Mouse (Mus musculus) kidney, embryonic 14.5 days (tissue): ENCODE measurements around the gene Pappa. TPM values are rescaled to one million over a fixed set of nuclear protein-coding genes. Genes with fewer than 3 reads are reported as not detected.

ENCODE experiments used
- ATAC-seq: fragments of 200-750 bp; cut with Nextera tagmentation; 2 replicates; pipeline ENCODE4 v1.8.0; 2017; ENCODE audit warnings: moderate number of reproducible peaks, mild to moderate bottlenecking, moderate TSS enrichment, moderate library complexity; ENCODE audit not compliant: low FRiP score, low TSS enrichment
- H3K27ac ChIP-seq: fragments of 300-500 bp; sonication (generic); 2 replicates; pipeline ENCODE4 v1.5.1; 2014; ENCODE audit warnings: low read depth, mild to moderate bottlenecking, low read length, moderate library complexity, mixed read lengths
- H3K27me3 ChIP-seq: fragments of 300-500 bp; sonication (generic); 2 replicates; pipeline ENCODE4 v1.6.1; 2014; ENCODE audit warnings: mild to moderate bottlenecking, low read length; ENCODE audit not compliant: control insufficient read depth, insufficient read depth
- H3K36me3 ChIP-seq: fragments of 300-500 bp; sonication (generic); 2 replicates; pipeline ENCODE4 v1.6.1; 2014; ENCODE audit warnings: low read length, mixed read lengths; ENCODE audit not compliant: control insufficient read depth, insufficient read depth
- H3K4me1 ChIP-seq: fragments of 300-500 bp; sonication (generic); 2 replicates; pipeline ENCODE4 v1.6.1; 2014; ENCODE audit warnings: low read length, mixed read lengths; ENCODE audit not compliant: control insufficient read depth, insufficient read depth
- H3K4me2 ChIP-seq: fragments of 300-500 bp; sonication (generic); replicated peaks from 2 replicates; pipeline ENCODE4 v1.6.1; 2014; ENCODE audit warnings: low read depth, mild to moderate bottlenecking, low read length
- H3K4me3 ChIP-seq: fragments of 300-500 bp; sonication (generic); 2 replicates; pipeline ENCODE4 v1.5.1; 2014; ENCODE audit warnings: mild to moderate bottlenecking, low read length
- H3K9ac ChIP-seq: fragments of 300-500 bp; sonication (generic); 2 replicates; pipeline ENCODE4 v1.6.1; 2014; ENCODE audit warnings: low read depth, mild to moderate bottlenecking, low read length, moderate library complexity
- H3K9me3 ChIP-seq: fragments of 300-500 bp; sonication (generic); 2 replicates; pipeline ENCODE4 v1.6.1; 2016; ENCODE audit warnings: low read length; ENCODE audit not compliant: control insufficient read depth
- WGBS: fragments of 180-500 bp; shearing (Covaris S2); extraction: QIAGEN DNeasy Blood & Tissue Kit; methylation state at CpG from one replicate; pipeline ENCODE4 v1.1.7; 2014; 5-methylcytosine and 5-hydroxymethylcytosine counted together
- polyA plus RNA-seq: library from polyadenylated mRNA; unstranded; fragments of >200 nt; fragmentation: Nextera tagmentation; extraction: Ambion mirVana; gene quantifications from 2 replicates; pipeline ENCODE4 v1.2.1, GENCODE M21; 2014

Pappa gene
- polyA plus RNA-seq, 1 experiment from 2014 or later, result 3.7 TPM

- Histone ChIP-seq H3K4me3 (no peak overlapping the region), H3K36me3 (no peaks in the 10 kb centered on the region), H3K9me3 (no peaks in the 10 kb centered on the region), H3K27me3 (no peaks in the 10 kb centered on the region), H3K4me2 (no peak overlapping the region), H3K9ac (no peak overlapping the region), H3K27ac (no peak overlapping the region), H3K4me1 (no peaks in the 10 kb centered on the region)
- WGBS, result 88% methylated on average over 4 of the region's 4 CpGs
- ATAC-seq, result no peak
Measured at GRCm38 (mm10) chr4:65223901-65224300, 99.9 kb downstream of the Pappa start.

GRCm38 (mm10) chr4:65238540-65238998, 114.6 kb downstream of the Pappa start:
- Histone ChIP-seq H3K4me2 (no peak overlapping the region), H3K36me3 (no peaks in the 10 kb centered on the region), H3K9ac (no peak overlapping the region), H3K27me3 (no peaks in the 10 kb centered on the region), H3K9me3 (no peaks in the 10 kb centered on the region), H3K4me1 (peaks cover 3% of the 10 kb centered on the region; the same call in 1 of the 2 replicates), H3K27ac (no peak overlapping the region), H3K4me3 (no peak overlapping the region)
- 11% methylated on average over 8 of the region's 8 CpGs for WGBS
- ATAC-seq, result no peak

GRCm38 (mm10) chr4:65242434-65242931, 118.5 kb downstream of the Pappa start:
- Histone ChIP-seq H3K9me3 (no peaks in the 10 kb centered on the region), H3K4me3 (no peak overlapping the region), H3K4me1 (peaks cover 3% of the 10 kb centered on the region; the same call in 1 of the 2 replicates), H3K9ac (no peak overlapping the region), H3K27me3 (no peaks in the 10 kb centered on the region), H3K27ac (peak overlapping the region; percentile 39; the same call in 1 of the 2 replicates), H3K4me2 (no peak overlapping the region), H3K36me3 (no peaks in the 10 kb centered on the region)
- ATAC-seq, result peak; percentile 58
- WGBS, result 4% methylated on average over 3 of the region's 3 CpGs

- H3K4me2 ChIP-seq, result no peak overlapping the region
- 20% methylated on average over 2 of the region's 2 CpGs for WGBS
- no peaks in the 10 kb centered on the region for H3K36me3 ChIP-seq
- no peaks in the 10 kb centered on the region for H3K27me3 ChIP-seq
- peak; percentile 89 for ATAC-seq
- peaks cover 3% of the 10 kb centered on the region; the same call in 1 of the 2 replicates for H3K4me1 ChIP-seq
- H3K9me3 ChIP-seq, result no peaks in the 10 kb centered on the region
- no peak overlapping the region; the same call in 1 of the 2 replicates for H3K27ac ChIP-seq
- no peak overlapping the region for H3K9ac ChIP-seq
- H3K4me3 ChIP-seq, result no peak overlapping the region
Measured at GRCm38 (mm10) chr4:65243245-65243644, 119.3 kb downstream of the Pappa start.

GRCm38 (mm10) chr4:65245015-65245414, 121.0 kb downstream of the Pappa start:
- Histone ChIP-seq H3K9me3 (no peaks in the 10 kb centered on the region), H3K4me2 (no peak overlapping the region), H3K9ac (no peak overlapping the region), H3K4me3 (no peak overlapping the region), H3K27me3 (no peaks in the 10 kb centered on the region), H3K27ac (no peak overlapping the region), H3K36me3 (no peaks in the 10 kb centered on the region), H3K4me1 (peaks cover 3% of the 10 kb centered on the region; the same call in 1 of the 2 replicates)
- ATAC-seq, result no peak
- WGBS, result 48% methylated on average over 4 of the region's 4 CpGs

- Histone ChIP-seq H3K36me3 (no peaks in the 10 kb centered on the region), H3K4me2 (no peak overlapping the region), H3K4me3 (no peak overlapping the region), H3K27ac (no peak overlapping the region), H3K9me3 (no peaks in the 10 kb centered on the region), H3K9ac (no peak overlapping the region), H3K4me1 (peaks cover 3% of the 10 kb centered on the region; the same call in 1 of the 2 replicates), H3K27me3 (no peaks in the 10 kb centered on the region)
- ATAC-seq, result no peak
- WGBS, result 44% methylated on average over 3 of the region's 3 CpGs
Measured at GRCm38 (mm10) chr4:65245440-65245839, 121.5 kb downstream of the Pappa start.

- Histone ChIP-seq H3K4me2 (no peak overlapping the region; the same call in 1 of the 2 replicates), H3K4me3 (no peak overlapping the region), H3K9me3 (no peaks in the 10 kb centered on the region), H3K36me3 (no peaks in the 10 kb centered on the region), H3K9ac (no peak overlapping the region), H3K27ac (no peak overlapping the region), H3K27me3 (no peaks in the 10 kb centered on the region), H3K4me1 (no peaks in the 10 kb centered on the region; the same call in 1 of the 2 replicates)
- 0 out of 2 replicates have a peak, but pooled peaks have one; percentile 35 for ATAC-seq
- WGBS, result 4% methylated on average over 8 of the region's 8 CpGs
Measured at GRCm38 (mm10) chr4:65252193-65252592, 128.2 kb downstream of the Pappa start.

- Histone ChIP-seq H3K4me3 (no peak overlapping the region), H3K9ac (no peak overlapping the region), H3K9me3 (no peaks in the 10 kb centered on the region), H3K27ac (no peak overlapping the region), H3K4me1 (no peaks in the 10 kb centered on the region; the same call in 1 of the 2 replicates), H3K27me3 (no peaks in the 10 kb centered on the region), H3K4me2 (no peak overlapping the region), H3K36me3 (no peaks in the 10 kb centered on the region)
- 86% methylated on average over 1 of the region's 1 CpGs for WGBS
- no peak for ATAC-seq
Measured at GRCm38 (mm10) chr4:65254073-65254472, 130.1 kb downstream of the Pappa start.

- Histone ChIP-seq H3K9ac (no peak overlapping the region), H3K9me3 (no peaks in the 10 kb centered on the region), H3K4me1 (no peaks in the 10 kb centered on the region), H3K27me3 (no peaks in the 10 kb centered on the region), H3K27ac (no peak overlapping the region), H3K36me3 (no peaks in the 10 kb centered on the region), H3K4me3 (no peak overlapping the region), H3K4me2 (no peak overlapping the region)
- 63% methylated on average over 2 of the region's 2 CpGs for WGBS
- no peak for ATAC-seq
Measured at GRCm38 (mm10) chr4:65267066-65267465, 143.1 kb downstream of the Pappa start.
